Mouse (Mus musculus) cerebellum, adult 8-10 months (tissue): ENCODE results near the gene Mnx1.

Experiments
- DNase-seq: peaks from one replicate; pipeline ENCODE4 v3.0.0; 2022

Mnx1 gene

DNA sequence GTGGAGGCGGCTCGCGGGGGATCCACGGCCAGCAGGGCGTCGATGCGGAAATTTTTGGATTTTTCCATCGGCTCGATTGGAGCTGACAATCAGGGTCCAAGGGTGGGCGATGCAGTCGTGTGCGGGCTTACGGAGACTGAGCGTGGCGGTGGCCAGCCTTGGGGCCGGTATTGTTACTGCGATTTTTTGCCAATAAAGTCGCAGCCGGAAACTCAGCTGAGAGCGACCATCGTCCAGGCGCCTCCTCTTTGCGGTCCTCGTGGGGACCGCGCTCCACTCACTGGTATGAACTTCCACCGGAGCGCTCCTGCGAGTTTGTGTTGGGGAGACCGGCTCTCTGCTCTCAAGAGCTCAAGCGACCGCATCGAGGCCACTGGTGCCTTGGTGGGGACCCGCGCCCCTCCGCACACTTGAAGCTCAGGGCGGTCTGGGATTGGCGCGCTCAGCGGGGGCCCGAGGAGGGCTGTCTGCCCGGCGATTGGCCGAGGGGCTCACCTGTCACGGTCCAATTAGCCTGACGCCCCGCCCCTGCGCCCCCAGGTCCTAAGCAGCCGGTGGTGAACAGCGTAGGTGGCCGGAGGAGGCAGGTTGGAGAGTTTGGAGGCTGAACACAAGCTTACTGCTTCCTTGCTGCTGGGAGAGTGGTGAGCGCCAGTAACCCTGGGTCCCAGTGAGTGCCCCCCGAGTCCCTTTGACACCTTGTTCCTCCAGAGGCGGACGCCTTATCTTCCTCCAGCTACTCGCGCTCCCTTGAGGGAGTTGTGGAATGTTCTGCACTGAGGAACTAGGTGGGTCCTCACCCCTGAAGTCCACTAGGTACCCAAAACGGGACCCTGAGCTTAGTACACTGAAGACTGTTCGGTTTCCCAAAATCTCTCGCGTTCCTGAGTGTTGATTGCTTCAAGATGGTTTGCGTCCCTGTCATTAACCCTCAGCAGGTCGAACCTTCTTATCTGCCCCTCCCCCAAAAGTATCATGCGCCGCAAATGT, at the start of gene Mnx1:
Gene Mnx1, minus strand, starts transcription at position 263 of the 990 bp plus-strand sequence.
- DNase-seq, result no peak

DNA sequence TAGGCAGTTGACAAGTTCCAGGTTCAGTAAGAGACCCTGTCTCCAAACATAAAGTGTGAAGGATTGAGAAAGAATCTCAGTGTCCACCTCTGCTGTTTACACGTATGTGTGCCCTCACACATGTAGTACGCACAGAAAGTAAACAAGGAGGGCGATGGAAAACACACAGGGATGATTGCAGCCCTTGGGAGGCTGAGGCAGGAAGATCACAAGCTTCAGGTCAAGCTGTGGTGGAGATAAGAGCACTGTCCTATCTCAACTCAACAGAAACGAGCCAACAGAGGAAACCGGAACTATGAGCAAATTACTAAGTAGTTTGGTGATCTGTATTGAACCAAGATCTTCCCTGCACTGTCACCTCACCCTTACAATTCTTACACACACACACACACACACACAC, 38.2 kb upstream of the Mnx1 start:
- no peak for DNase-seq

DNA sequence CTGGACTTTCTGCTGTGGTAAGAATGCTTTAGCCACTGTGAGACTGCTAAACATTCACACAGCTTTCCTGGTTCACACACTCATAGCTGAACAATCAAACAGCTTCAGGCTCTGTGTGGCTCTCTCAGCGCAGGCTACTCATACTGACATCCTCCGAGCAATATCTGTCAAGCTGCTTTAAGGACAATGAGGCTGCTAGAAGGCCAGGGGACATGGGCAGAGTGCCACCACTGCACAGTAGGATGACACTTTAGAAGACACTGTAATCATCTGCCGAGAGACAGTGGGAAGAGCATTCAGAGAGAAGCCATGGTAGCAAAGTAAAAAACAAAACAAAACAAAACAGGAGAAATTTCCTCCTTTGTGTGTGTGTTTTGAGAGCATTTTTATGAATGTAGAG, 37.6 kb upstream of the Mnx1 start:
- DNase-seq, result no peak

DNA sequence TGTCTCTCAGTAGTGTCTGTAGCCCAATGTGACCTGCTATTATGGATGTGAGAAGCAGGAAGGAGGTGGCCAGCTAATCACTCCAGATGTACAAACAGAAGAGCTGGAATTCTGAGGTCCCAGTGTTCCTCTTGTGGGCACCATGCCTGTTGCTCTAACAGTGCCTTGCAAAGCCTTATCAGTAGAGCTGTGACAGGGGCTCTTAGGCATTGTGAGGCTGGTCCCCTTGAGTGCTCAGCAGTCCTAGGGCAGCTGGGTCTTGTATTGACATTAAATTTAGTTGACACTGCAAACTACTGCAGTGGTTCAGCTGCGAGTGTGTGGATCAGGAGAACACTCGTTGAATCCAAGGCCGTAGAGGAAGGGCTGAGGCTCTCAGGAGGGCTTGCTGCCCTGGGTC, 28.7 kb upstream of the Mnx1 start:
- DNase-seq, result no peak

DNA sequence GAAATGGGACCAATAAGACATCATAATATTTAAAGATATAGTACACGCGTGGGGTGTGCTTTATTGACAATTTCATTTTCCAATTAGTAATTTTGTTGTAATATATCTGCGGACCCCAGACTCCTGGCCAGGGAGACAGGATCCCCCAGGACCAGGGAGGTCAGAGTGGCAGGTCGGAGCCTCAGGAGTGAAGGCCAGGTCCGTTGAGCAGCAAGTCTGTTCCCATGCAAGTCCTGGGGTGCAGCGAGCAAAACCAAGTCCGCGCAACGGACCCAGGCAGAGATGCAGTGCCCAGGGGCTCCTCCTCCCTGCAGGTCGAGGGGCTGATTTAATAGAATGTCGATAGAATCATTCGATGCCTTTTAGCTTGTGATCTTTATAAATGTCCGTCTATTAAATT, 9.1 kb upstream of the Mnx1 start:
- DNase-seq, result no peak

DNA sequence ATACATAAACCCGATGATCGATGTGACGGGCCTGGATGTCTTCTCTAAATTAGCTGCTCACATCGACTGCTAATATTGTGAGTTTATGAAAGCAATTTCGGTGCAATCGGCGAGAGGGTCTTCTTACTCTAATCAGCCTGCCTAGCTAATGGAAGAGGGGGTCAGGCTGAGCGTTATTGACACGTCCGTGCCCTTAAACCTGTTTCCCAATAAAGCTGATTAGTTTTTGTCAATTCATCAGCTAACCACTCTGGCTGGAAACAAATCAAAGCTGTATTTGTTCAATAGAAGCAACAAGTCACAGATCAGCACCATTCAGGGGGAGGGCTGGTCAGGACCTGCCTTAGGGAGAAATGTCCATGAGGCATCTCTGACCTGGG, 7.7 kb upstream of the Mnx1 start:
- DNase-seq, result no peak

DNA sequence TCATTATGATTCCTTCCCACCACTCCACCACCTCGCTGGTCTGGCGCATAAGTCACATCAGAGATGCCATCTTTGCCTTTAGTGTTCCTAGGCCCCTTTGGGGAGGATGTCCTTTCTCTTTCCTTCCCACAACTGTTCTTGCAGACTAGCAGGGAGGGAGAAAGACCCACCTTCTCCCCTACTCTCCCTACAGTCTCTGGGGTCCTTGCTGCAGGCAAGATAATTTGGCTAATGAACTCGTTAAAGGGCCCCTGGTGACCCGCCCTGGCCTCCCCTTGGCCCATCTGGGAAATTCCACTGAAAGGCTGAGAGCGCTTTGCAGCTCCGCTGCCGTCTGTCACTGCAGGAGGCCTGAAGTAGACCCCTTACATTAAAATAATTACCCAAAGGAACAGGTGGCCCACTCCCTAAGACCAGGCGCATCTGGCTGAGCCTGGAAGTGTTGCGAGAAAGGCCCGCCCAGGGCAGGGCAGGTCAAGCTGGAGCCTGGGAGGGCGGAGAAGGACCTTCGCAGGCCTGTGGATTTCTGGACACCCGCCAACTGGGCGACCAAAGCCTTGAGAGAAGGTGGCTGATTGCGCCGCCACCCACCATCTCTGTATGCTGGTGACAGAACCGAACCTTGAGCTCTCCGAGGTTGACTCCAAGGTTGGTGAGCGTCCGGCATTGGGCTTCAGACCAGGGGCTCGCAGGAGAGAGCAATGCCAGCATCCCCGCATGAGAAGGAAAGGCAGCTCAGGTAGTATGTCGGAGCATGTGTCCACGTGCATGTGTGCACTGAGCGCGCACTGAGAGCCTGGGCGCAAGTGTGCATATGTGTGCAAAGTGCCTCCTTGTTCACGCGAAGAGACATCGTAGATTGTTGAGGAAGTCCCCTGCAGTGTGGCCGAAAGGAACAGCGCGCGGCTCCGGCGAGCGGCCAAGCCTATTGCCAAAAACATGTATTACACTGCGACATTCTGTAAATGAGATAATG, 7.0 kb upstream of the Mnx1 start:
- no peak for DNase-seq

DNA sequence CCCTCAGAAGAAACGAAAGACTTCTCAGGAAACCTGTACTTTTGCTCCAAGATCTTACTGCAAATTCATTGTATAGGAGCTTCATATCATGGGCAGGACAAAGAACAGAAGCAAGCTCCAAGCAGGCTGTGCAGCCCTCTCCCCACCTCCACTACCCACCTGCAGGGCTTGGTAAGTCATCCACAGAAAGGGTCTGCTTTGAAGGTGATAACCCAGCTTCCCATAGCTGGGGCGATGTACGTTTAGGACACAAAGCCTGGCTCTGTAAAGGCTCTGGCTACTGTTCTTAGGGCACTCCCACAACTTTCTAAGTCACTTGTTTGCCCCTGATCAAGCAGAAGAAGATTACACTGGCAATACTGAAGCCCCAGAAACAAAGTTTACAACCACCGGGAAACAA, 5.5 kb upstream of the Mnx1 start:
- DNase-seq, result no peak

DNA sequence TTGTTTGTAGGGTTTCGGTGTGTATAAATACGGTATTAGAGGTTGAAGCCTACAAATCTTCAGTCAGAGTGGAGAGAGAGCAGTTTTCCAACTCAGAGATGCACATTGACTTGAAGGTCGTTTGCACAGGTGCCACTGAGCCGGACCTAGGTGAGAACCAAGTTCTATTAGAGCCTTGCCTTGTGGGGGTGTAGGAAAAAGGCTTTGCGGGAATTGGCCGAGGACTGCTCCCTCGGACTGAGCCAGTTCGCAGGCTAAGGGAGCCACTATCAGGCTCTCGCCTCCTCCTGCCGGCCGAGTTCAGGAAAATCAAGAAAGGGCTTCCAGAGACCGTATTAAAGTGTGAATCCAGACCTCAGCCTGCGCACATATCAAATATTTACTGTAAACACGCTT, 926 bp upstream of the Mnx1 start:
- no peak for DNase-seq

DNA sequence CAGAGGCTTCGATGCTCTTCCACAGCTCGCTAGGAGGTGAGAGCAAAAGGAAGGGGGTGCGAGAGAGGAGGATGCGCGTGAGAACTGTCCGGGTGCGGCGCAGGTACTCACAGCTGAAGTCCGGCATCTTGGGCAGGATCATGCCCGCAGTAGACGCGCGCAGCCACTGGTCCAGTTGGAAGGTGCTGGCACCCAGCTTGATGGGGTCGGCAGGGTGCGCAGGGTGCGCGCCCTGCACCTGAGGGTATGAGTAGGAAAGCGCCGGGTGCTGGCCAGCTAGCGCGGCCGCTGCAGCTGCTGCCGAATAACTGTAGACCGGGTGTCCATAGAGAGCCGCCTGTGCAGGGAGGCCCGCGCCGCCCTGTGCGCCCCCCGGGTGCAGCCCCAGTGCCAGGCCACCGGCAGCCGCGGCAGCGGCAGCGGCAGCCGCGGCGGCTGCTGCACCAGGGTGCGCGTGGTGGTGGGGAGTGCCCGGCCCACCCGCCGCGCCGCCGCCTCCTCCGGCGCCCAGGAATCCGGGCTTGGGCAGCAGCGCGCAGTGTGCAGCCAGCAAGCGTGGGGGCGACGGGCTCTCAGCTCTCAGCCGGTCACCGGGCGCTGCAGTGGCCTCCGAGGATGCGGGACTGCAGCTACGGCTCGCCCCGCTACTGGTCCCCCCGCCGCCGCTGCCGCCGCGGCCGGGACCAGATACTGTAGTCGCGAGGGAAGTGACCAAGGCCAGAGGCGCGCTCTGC, 629 bp downstream of the Mnx1 start:
- no peak for DNase-seq

DNA sequence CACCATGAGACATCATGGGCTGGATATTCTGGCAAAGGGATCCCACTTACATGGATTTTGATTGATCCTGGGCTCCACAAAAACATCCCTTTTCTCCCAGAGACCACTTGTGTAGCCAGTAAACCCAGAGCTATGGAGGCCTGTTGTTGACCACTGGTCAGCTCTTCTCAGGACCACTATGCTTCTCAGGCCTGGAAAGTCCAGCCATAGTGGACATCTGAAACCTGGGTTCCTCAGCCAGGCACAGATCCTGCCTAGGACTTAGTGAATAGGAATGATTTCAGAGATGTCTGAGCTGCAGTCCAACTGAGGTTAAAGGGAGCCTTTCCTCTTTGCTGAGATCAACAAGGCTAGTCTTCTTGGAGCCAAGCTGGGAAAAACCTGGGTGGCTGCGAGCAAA, 2.2 kb downstream of the Mnx1 start:
- DNase-seq, result no peak

DNA sequence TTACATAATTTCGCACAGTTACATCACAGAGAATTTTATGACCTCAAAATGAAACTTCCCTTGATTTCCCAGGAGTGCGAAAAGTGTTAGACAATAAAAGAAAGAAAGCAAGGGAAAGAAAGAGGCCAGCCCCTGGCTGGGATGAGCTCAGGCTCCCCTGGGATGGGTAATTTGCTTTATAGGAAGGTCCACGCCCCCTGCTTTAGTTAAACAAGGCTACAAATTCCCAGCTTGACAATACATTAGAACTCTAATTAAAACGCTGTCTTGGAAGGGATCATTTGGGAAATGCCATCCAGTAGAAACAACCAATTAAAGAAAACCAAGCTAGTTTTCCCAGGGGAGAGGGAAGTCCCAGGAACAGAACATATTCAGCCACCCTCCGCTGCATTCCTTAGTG, 2.7 kb downstream of the Mnx1 start:
- DNase-seq, result no peak

DNA sequence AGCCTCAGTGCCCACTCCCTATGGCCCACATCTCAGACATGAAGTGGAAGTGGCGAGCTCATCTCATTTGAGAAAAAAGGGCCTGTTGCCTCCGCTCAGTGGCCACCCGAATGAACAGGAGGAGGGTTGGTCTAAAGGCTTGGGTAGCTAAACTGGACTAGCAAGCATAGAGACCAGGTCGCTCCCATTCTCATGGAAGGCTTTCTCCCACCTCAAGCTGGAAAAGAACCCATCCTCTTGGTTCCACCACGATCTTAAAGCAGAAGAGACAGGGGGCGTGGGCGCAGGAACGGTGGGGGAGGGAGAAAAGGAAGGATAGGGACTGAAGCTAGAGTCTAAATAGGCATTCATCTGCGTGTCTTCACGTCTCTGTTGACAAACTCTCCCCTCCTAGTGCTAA, 3.2 kb downstream of the Mnx1 start:
- no peak for DNase-seq

DNA sequence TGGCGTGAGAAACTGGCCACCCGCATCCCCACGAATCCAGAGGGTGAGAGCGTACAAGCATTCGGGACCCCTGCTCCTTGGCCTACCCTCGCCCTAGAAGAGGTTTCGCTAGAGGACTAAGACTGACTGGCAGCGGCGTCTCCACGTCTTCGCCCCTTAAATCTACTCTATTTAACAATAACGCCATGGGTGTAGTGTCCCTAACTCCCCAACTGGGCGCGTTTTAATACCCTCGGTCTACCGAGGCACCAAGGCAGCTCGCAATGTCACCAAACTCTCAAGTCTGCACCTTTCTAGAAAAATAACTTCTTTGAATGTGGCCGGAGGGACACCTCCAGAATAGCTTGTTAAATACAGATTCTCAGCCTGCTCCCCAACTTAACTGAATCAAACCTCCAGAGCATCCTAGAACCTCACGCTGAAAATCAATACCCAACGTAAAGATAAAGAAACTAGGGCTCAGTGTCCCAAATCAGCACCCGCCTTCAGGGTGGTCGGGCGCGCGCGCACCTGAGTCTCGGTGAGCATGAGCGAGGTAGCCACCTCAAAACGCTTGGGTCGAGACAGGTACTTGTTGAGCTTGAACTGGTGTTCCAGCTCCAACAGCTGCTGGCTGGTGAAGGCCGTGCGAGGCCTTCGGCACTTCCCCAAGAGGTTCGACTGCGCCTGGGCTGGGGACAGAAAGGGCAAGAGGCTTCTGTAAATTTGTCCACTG, 3.9 kb downstream of the Mnx1 start:
- DNase-seq, result no peak

DNA sequence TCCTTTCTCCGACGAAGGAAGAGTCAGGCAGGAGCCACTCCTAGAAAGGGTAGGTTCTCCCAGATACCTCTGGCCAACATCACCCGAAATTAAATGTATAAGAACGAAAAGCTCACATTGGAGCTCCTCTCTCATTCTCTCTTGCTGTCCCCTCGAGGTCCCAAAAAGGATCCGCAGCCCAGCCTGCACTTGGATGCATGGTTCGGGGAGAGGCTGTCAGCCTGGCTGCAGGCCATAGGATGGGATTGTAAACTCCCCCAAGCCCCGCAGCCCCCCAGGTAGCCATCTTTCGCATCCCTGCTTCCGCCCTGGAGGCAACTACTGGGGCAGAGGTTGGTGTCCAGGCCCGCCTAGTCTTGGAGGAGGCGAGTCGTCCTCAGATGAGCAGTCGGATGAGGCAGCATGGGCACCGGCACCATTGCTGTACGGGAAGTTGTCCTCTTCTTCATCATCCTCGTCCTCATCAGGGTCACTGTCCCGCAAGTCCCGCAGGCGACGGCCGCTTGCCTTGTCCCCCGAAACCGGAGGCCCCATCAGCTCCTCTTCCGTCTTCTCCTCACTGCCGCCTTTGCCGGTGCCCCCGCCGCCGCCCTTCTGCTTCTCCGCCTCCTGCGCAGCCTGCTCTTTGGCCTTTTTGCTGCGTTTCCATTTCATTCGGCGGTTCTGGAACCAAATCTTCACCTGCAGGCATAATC, 4.6 kb downstream of the Mnx1 start:
- no peak for DNase-seq

DNA sequence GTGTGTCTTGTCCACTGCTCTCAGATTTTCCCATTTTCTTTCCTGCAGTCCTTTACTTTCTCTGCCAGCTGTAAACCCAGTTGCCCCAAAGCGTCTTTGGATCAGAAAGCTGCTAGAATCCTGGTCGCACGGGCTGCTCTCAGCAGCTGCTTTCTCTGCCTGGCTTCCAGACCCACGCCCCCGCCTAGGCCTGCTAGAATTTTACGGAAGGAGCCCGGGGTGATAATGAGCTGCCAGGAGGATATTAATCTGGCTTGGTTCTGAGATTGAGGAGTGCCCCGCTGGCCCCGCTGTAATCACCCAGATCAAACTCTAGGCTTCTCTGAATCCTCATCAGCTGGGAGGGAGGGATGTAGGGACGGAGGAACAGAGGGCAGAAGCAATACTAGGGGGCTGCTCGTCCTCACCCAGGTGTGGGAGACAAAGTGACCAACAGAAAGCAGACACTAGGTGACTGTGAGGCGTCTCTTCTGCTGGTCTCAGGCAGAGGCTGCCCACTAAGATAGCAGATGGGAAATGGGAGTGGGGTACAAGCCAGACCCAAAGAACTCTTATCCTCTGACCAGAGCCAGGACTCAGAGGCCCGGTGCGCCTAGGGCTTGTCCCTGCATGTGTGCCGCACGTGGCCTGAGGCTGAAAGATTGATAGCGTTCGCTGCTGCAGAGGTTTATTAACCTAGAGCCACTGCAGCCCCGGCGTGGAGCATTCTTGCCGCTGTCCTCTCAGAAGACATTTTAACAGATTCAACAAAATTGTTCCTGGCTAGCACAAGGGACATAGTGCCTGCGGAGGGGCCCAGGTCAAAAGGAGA, 6.2 kb downstream of the Mnx1 start:
- DNase-seq, result no peak

DNA sequence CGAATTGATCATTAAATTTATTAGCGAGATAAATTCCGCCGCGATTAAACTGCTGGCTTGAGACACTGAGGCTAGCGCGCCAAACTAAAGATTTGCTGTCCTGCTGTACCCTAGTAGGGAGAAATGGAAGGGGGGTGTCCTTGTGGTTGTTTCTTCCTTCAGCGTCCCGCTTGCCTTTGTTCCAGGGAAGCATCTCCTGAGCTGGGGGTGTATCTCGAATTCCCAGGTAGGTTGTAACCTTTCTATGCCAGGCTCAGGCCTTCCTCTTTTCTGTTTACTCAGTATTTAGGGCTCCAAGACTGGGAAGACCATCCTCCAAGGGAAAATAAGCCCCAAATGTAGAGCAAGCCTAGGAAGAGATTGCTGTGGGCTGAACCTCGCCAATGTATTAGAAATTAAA, 6.9 kb downstream of the Mnx1 start:
- no peak for DNase-seq

DNA sequence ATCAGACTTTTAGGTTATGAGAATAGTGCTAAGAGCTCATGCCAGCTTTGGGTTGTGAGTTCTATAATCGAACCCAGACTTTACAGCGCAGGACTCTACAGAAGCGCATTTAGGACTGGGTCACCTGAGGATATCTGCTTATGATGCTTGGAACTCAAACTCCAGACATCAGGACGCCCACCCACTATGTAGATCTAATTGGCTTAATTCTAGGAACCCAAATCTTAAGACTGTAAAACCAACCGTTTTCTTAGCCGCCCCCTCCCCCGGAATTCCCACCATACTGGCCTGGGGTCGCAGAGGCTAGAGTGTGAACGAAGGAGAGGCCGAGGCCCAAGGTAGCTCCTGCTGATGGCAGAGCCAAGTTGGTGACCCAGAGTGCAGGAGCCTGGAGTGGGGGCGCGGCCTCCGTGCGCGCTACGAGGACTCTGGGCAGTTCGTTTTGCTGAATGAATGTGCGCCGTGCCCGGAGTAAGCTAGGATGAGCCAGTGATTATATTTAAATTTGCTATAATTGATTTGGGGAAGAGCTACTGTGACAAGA, 7.3 kb downstream of the Mnx1 start:
- no peak for DNase-seq

DNA sequence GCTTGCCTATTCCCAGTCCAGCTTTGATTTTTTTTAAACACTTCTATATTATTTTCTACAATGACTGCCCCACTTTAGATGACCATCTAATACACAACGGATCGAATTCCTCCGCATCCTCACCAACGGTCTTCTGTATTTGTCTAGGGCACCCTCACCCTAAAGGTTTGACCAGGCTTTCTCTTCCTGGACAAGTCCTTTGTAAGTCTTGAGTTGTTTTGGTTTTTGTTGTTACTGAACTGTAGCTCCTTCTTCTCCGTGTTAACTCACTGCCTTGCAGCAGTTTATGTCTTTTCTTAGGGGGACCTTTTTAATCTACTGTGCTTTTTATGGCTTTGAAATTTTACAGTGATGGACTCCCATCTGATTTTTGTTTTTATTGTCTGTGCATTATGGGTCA, 8.0 kb downstream of the Mnx1 start:
- DNase-seq, result no peak

DNA sequence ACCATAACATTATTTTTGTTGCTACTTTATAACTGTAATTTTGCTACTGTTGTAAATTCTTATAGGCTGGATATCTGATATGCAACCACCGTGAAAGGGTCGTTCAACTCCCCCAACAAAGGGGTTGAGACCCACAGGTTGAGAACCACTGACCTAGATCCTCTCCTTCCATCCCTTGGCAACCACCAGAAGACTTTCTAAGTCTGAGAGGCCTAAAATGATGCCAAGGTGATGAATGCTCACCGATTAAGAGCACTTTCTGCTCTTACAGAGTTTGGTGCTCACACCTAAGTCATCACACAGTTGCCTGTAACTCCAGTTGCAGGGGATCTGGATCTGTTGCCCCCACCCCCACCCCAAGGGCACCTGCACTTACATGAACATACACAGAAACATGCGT, 8.8 kb downstream of the Mnx1 start:
- no peak for DNase-seq
